Mouse (Mus musculus) testis, adult 2 months (tissue): ENCODE results near the gene Chchd6.

ENCODE experiments used
- CTCF ChIP-seq: fragments of 200-500 bp; IDR thresholded peaks from 2 replicates; pipeline ENCODE4 v1.5.1; 2012; ENCODE audit warnings: low read depth, mild to moderate bottlenecking, inconsistent platforms, low read length, moderate library complexity; ENCODE audit not compliant: control insufficient read depth, insufficient read depth, insufficient replicate concordance
- POLR2A ChIP-seq: fragments of 200-500 bp; IDR thresholded peaks from 2 replicates; pipeline ENCODE4 v1.6.1; 2012; ENCODE audit warnings: low read depth, mild to moderate bottlenecking, inconsistent platforms, low read length, moderate library complexity; ENCODE audit not compliant: control insufficient read depth

DNA sequence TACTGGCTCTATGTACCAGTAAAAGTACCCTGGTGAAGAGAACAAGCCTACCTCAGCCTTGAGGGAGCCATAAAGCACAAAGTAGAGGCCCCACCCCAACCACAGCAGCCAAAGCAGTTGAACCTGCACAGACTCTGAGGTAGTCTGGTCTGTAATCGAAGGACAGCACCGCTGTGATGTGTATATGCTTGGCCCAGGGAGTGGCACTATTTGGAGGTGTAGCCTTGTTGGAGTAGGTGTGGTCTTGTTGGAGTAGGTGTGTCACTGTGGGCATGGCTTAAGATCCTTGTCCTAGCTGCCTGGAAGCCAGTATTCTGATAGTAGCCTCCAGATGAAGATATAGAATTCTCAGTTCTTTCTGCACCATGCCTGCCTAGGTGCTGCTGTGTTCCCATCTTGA, 203.2 kb downstream of the Chchd6 start:
- TF ChIP-seq CTCF (no peak), POLR2A (no peak)
